Mouse (Mus musculus): ENCODE measurements at regions not wholly inside any gene's neighbourhood (a gene's known extent, or its start where the extent isn't known, plus 50 kb on each side); places are given as distances from the start of the nearest gene placed in this dataset.

GRCm38 (mm10) chr16:51315608-51316007 is 715.4 kb upstream of the Cblb start:
- DNase-seq (ENCODE audit: low spot score in 2 of 2): peak in 1 of 2 experiments; percentile 9

- DNase-seq (ENCODE audit: low spot score in 2 of 2): no peak
These were observed 698.8 kb upstream of the Cblb start for GRCm38 (mm10) chr16:51332262-51332661.

- no peak for DNase-seq (ENCODE audit: low spot score in 2 of 2)
These were observed 696.1 kb upstream of the Cblb start for GRCm38 (mm10) chr16:51334972-51335371.

GRCm38 (mm10) chr16:51347120-51347519 is 683.9 kb upstream of the Cblb start:
- DNase-seq (ENCODE audit: low spot score in 2 of 2): no peak

GRCm38 (mm10) chr16:51352151-51352550 is 678.9 kb upstream of the Cblb start:
- DNase-seq (ENCODE audit: low spot score in 2 of 2): peak in 1 of 2 experiments; percentile 9

GRCm38 (mm10) chr16:51353791-51354190 is 677.2 kb upstream of the Cblb start:
- no peak for DNase-seq (ENCODE audit: low spot score in 2 of 2)

- DNase-seq (ENCODE audit: low spot score in 2 of 2): no peak
These were observed 661.0 kb upstream of the Cblb start for GRCm38 (mm10) chr16:51370070-51370469.

GRCm38 (mm10) chr16:51386456-51386855 is 644.6 kb upstream of the Cblb start:
- DNase-seq (ENCODE audit: low spot score in 2 of 2): no peak

- no peak for DNase-seq (ENCODE audit: low spot score in 2 of 2)
These were observed 643.5 kb upstream of the Cblb start for GRCm38 (mm10) chr16:51387498-51387897.

GRCm38 (mm10) chr16:51393871-51394270 is 637.2 kb upstream of the Cblb start:
- DNase-seq (ENCODE audit: low spot score in 2 of 2): no peak
